In genomic region chr16:19087914-19088313, GRCm38 (mm10) we compare ENCODE assay signal across 12 mouse cellular contexts.
DNase-seq lines count a peak whose midpoint lies in the region; ATAC-seq and TF ChIP-seq lines count a peak whose summit lies in the region.
"Had no signal": no experiment of that assay in that cellular context is flagged by ENCODE, and none has a peak within 500 bp of the region (broad histone marks: within the 10 kb centered on the region; RNA-seq: fewer than 3 reads in every experiment).

No protein-coding gene starts in this region.

- TF ChIP-seq CTCF in kidney, postnatal 0 days (IDR thresholded peaks at IDR 0.05; ENCODE audit: low read depth): peak; percentile 62
- TF ChIP-seq CTCF in MEL (IDR thresholded peaks at IDR 0.05 in 2 of 3, conservative IDR thresholded peaks at IDR 0.05 in 1 of 3; ENCODE audit: control insufficient read depth in 1 of 3, insufficient read depth in 1 of 3, low read depth in 2 of 3, low read length in 3 of 3, poor library complexity in 1 of 3, severe bottlenecking in 1 of 3): peak in 1 of 3 experiments; percentile 41; a peak in 2 of 6 replicates

- H3K4me2 ChIP-seq in kidney, postnatal 0 days (ENCODE audit: low read length): no peak overlapping the region
- no peak overlapping the region for H3K4me2 ChIP-seq in hindbrain, embryonic 16.5 days (ENCODE audit: low read length)
- H3K4me2 ChIP-seq: forebrain, embryonic 13.5 days had no signal

- no peak overlapping the region for H3K4me3 ChIP-seq in kidney, postnatal 0 days (replicated peaks; ENCODE audit: low read depth, low read length)
- no peak overlapping the region for H3K4me3 ChIP-seq in MEL (ENCODE audit: control insufficient read depth in 1 of 2, insufficient read depth in 1 of 2, low read depth in 2 of 2, low read length in 2 of 2)
- no peak overlapping the region for H3K4me3 ChIP-seq in hindbrain, embryonic 16.5 days (ENCODE audit: low read length)
- H3K4me3 ChIP-seq: forebrain, embryonic 13.5 days had no signal

- TF ChIP-seq EP300 in MEL (IDR thresholded peaks at IDR 0.05; ENCODE audit: low read depth in 1 of 2, low read length in 2 of 2): no peak

- H3K9ac ChIP-seq in kidney, postnatal 0 days (ENCODE audit: low read depth, low read length): no peak overlapping the region
- H3K9ac ChIP-seq in MEL (ENCODE audit: control insufficient read depth, low read depth, low read length, poor library complexity, severe bottlenecking): no peak overlapping the region
- no peak overlapping the region for H3K9ac ChIP-seq in hindbrain, embryonic 16.5 days (ENCODE audit: low read depth, low read length)
- H3K9ac ChIP-seq: forebrain, embryonic 13.5 days had no signal

- H3K4me1 ChIP-seq in kidney, postnatal 0 days (replicated peaks; ENCODE audit: insufficient read depth, low read length): no peaks in the 10 kb centered on the region
- no peaks in the 10 kb centered on the region for H3K4me1 ChIP-seq in MEL (ENCODE audit: control insufficient read depth in 1 of 2, insufficient read depth in 2 of 2, low read length in 2 of 2)
- no peaks in the 10 kb centered on the region for H3K4me1 ChIP-seq in hindbrain, embryonic 16.5 days (ENCODE audit: control insufficient read depth, insufficient read depth, low read depth, low read length)
- H3K4me1 ChIP-seq: forebrain, embryonic 13.5 days had no signal

- H3K9me3 ChIP-seq in kidney, postnatal 0 days (replicated peaks; ENCODE audit: low read length): no peaks in the 10 kb centered on the region
- no peaks in the 10 kb centered on the region for H3K9me3 ChIP-seq in MEL (replicated peaks; ENCODE audit: insufficient read depth, low read length)
- H3K9me3 ChIP-seq in hindbrain, embryonic 16.5 days (ENCODE audit: control insufficient read depth, low read length): no peaks in the 10 kb centered on the region
- H3K9me3 ChIP-seq: forebrain, embryonic 13.5 days had no signal

- ATAC-seq in kidney, postnatal 0 days (replicated peaks; ENCODE audit: low FRiP score, low read depth): peak; percentile 77
- no peak for ATAC-seq in hindbrain, embryonic 16.5 days
- ATAC-seq: forebrain, embryonic 13.5 days; Patski had no signal

- DNase-seq in kidney, postnatal 0 days (ENCODE audit: low spot score): peak; percentile 69
- no peak for DNase-seq in kidney, adult 11 months
- DNase-seq in A20 (ENCODE audit: low read depth, low spot score) (peak; percentile 88), MEL (ENCODE audit: low read depth, low spot score) (peak; percentile 12)
- DNase-seq in induced T-regulatory cell, adult 2 months (ENCODE audit: low read depth): peak; percentile 26
- DNase-seq in frontal cortex, postnatal 36 days (ENCODE audit: low spot score in 2 of 2): no peak
- DNase-seq: cerebellum, postnatal 25 days; thymus, postnatal 36 days had no signal

- no peaks in the 10 kb centered on the region for H3K27me3 ChIP-seq in kidney, postnatal 0 days (ENCODE audit: insufficient read depth, low read length)
- no peaks in the 10 kb centered on the region for H3K27me3 ChIP-seq in MEL (ENCODE audit: control insufficient read depth in 1 of 2, insufficient read depth in 2 of 2, low read length in 2 of 2)
- H3K27me3 ChIP-seq in hindbrain, embryonic 16.5 days (replicated peaks; ENCODE audit: control insufficient read depth, insufficient read depth, low read length): no peaks in the 10 kb centered on the region
- H3K27me3 ChIP-seq: forebrain, embryonic 13.5 days; Patski had no signal

- no peaks in the 10 kb centered on the region for H3K79me2 ChIP-seq in MEL (ENCODE audit: control insufficient read depth, insufficient read depth, low read length, poor library complexity)

- H3K27ac ChIP-seq in kidney, postnatal 0 days: no peak overlapping the region
- no peak overlapping the region for H3K27ac ChIP-seq in MEL (ENCODE audit: control insufficient read depth, low read depth, low read length)
- no peak overlapping the region for H3K27ac ChIP-seq in hindbrain, embryonic 16.5 days (ENCODE audit: low read depth, low read length)
- H3K27ac ChIP-seq: forebrain, embryonic 13.5 days; macrophage had no signal

- no peaks in the 10 kb centered on the region for H3K36me3 ChIP-seq in kidney, postnatal 0 days (ENCODE audit: insufficient read depth, low read length)
- no peaks in the 10 kb centered on the region for H3K36me3 ChIP-seq in MEL (ENCODE audit: control insufficient read depth in 1 of 2, insufficient read depth in 2 of 2, low read length in 2 of 2)
- no peaks in the 10 kb centered on the region for H3K36me3 ChIP-seq in hindbrain, embryonic 16.5 days (ENCODE audit: control insufficient read depth, insufficient read depth, low read length)

- TF ChIP-seq RAD21 in MEL (IDR thresholded peaks at IDR 0.05; ENCODE audit: low read depth, low read length): peak; percentile 48

- 0% methylated on average over 1 of the region's 1 CpGs for WGBS in kidney, postnatal 0 days
- WGBS in hindbrain, embryonic 16.5 days: 0% methylated on average over 1 of the region's 1 CpGs

- no peak for TF ChIP-seq POLR2A in MEL (IDR thresholded peaks at IDR 0.05; ENCODE audit: control insufficient read depth in 1 of 2, insufficient read depth in 1 of 2, low read depth in 1 of 2, low read length in 2 of 2, poor library complexity in 1 of 2)

TF ChIP-seq in MEL, 35 proteins besides CTCF, POLR2A, EP300 and RAD21:
- TF ChIP-seq ZC3H11A (IDR thresholded peaks at IDR 0.05; ENCODE audit: low read depth, low read length) (peak; percentile 15; the same call in 1 of the 2 replicates), USF1 (IDR thresholded peaks at IDR 0.05; ENCODE audit: low read depth, low read length) (peak; percentile 62), SMC3 (IDR thresholded peaks at IDR 0.05; ENCODE audit: low read depth, low read length) (peak; percentile 30; the same call in 1 of the 2 replicates), MYC (IDR thresholded peaks at IDR 0.05; ENCODE audit: low read depth, low read length) (peak; percentile 43; the same call in 1 of the 2 replicates), KAT2A (conservative IDR thresholded peaks at IDR 0.05; ENCODE audit: low read depth, low read length) (no peak), MAX (IDR thresholded peaks at IDR 0.05; ENCODE audit: low read length) (peak; percentile 53; the same call in 1 of the 2 replicates), MYB (IDR thresholded peaks at IDR 0.05; ENCODE audit: low read depth, low read length) (no peak), ZKSCAN1 (IDR thresholded peaks at IDR 0.05; ENCODE audit: low read depth, low read length) (no peak)

Comparison
In these comparisons a context has a peak if more than half of its experiments do, and no peak if none do; other contexts are left out.
1. DNase-seq: peak in kidney, postnatal 0 days (single experiment), A20 (single experiment), MEL (single experiment) and induced T-regulatory cell, adult 2 months (single experiment); none in kidney, adult 11 months (single experiment) and frontal cortex, postnatal 36 days (0 of 2).